Mouse (Mus musculus): Measurements from ENCODE around the gene Hbq1a. TPM values are rescaled to one million over a fixed set of nuclear protein-coding genes. Genes with fewer than 3 reads are reported as not detected.

The Hbq1a gene
- not detected for polyA plus RNA-seq (2014; fragmentation: Illumina TruSeq; extraction: RNeasy Lipid Tissue Mini Kit (QIAGEN cat#74804); ENCODE audit: low read depth, low replicate concordance)

GRCm38 (mm10) chr11:32299865-32300264 is at the start of gene Hbq1a:
Gene Hbq1a (plus strand): TSS chr11:32300069.

DNA sequence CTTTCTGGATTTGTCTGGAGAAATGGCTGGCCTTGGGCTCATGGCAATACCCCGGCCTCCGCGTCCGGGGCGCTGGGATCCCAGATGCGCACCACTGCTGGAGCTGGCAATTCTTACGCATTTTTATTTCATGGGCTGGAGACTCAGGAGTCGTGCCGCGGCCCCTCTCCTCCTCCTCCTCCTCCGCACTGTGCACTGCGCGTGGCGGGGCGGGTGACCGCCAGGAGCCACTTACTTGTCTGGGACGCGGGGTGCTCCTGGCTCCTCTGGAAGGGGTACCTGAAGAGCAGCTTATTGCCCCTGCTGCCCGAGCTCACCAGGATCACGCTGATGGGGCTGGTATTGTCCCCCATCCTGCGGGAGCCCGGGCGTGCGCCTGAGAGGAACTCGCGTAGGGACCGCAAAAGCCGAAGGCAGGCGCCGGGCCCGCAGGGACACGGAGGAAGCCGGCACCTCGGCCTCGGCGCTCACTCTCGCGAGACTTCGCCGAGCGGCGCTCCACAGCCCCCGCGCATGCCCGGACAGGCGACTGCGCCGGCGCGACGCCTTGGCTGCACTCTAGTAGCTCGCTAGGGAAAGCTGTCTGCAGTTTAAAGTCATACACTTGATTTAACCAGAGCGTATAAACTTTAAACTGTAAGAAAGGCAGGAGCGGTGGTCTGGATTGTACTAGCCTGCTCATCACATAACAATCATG is 32.5 kb upstream of the Hbq1a start, which contains the start of gene Nprl3:
Nprl3 (minus strand) TSS at position 520 of the 697 bp plus-strand sequence.

DNA sequence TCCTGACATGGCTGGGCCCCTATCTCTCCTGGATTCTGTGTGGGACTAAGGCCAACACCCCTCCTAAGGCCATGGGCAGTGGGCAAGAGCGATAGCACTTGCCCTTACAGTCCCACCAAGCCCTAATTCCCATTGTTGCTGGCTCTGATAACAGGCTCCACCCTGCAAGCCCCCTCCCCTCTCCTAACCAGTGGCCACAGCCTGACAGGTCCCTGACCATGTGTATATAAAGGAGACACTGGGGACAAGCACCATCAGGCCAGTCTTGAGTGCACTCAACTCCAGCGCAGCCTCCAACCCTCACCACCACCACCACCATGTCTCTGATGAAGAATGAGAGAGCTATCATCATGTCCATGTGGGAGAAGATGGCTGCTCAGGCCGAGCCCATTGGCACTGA is 23.5 kb upstream of the Hbq1a start, which contains the start of gene Hba-x:
Hba-x (plus strand) TSS at position 54 of the 400 bp plus-strand sequence.

GRCm38 (mm10) chr11:32283091-32283777 is 16.6 kb upstream of the Hbq1a start, which contains the start of gene Hba-a1:
Gene Hba-a1 (plus strand): TSS chr11:32283511.

DNA sequence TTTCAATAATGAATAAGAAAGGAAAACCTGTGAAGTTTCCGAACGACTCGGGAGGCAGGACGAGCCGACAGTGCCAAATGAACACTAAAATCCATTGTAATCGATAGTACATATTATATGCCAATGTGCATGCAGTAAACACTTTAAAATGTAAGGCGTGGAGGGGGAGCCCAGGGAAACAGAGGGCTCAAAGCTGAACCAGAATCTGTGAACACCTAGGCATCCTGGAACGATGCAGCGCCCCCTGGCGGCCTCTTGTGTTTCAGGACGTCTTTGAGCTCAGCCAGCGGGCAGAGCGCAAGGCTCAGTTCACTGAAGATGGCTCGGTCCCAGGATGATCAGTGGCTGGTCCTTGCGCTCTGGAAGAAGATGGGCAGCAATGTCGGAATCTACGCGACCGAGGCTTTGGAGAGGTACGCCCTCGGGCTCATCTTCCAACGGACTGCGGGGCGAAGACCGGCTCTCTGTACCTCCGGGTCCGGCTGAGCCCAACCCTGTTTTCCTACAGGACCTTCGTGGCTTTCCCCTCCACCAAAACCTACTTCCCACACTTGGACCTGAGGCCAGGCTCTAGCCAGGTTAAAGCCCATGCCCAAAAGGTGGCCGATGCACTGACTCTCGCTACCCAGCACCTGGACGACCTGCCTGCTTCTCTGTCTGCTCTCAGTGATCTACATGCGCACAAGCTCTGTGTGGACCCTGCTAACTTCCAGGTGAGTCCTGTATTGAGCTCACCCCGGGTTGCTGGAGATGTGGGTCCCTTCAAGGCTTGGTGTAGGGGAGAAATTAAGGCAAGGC is 13.0 kb upstream of the Hbq1a start, which contains the start of gene Hbq1b:
Hbq1b (plus strand) TSS at position 271 of the 798 bp plus-strand sequence.

DNA sequence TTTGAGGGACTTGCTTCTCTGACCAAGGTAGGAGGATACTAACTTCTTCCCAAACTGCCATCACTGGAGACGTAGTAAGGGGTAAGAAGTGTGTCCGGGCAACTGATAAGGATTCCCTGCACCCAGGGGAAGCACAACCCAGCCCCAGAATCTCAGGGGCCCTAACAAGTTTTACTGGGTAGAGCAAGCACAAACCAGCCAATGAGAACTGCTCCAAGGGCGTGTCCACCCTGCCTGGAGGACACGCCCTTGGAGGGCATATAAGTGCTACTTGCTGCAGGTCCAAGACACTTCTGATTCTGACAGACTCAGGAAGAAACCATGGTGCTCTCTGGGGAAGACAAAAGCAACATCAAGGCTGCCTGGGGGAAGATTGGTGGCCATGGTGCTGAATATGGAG is 3.7 kb upstream of the Hbq1a start, which contains the start of gene Hba-a2:
Hba-a2 (plus strand) TSS at position 287 of the 400 bp plus-strand sequence.

DNA sequence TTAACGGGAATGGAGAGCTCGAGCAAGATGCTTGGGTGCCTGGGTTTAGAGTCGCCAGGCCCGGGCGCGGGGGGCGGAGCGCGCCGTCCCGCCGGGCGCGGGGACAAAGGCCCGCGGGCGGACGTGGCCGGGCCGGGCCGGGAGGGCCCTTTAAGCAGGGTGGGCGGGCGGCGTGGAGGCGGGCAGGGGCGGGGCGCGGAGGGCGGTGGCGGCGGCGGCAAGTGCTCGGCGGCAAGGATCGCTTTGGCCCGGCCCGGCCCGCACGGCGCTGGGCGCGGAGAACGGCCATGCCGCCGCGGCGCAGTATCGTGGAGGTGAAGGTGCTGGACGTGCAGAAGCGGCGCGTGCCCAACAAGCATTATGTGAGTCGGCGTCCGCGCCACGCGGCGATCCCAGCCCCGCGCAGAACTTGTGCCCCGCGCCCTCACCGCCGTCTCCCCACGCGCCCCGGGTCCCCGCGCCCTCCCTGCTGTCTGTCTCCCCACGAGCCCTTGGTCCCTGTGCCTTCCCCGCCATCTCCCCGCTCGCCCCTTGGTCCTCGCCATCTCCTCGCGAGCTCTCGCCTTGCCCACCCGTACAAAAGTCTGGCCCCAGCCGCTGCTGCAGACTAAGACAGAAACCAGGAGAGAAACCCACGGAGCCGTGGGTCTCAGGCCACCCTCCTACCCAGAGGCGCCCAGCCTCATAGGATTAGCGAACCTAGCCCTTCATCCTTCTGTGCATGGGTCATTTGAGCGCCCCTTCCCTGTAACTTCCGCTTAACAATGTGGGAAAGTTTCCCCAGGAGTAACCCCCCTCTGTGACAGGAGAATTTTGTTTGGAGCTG is 48.0 kb downstream of the Hbq1a start, which contains the start of gene Sh3pxd2b:
Sh3pxd2b (plus strand) TSS at position 214 of the 826 bp plus-strand sequence.

Other genes starting within 250 kb of the Hbq1a start
- 0.70 TPM for gene Il9r, start 99.8 kb upstream of the Hbq1a start, polyA plus RNA-seq (2014; fragmentation: Illumina TruSeq; extraction: RNeasy Lipid Tissue Mini Kit (QIAGEN cat#74804); ENCODE audit: low read depth, low replicate concordance)
- 3.6 TPM for gene Snrnp25, start 94.7 kb upstream of the Hbq1a start, polyA plus RNA-seq (2014; fragmentation: Illumina TruSeq; extraction: RNeasy Lipid Tissue Mini Kit (QIAGEN cat#74804); ENCODE audit: low read depth, low replicate concordance)
- 0.04 TPM for gene Rhbdf1, start 77.8 kb upstream of the Hbq1a start, polyA plus RNA-seq (2014; fragmentation: Illumina TruSeq; extraction: RNeasy Lipid Tissue Mini Kit (QIAGEN cat#74804); ENCODE audit: low read depth, low replicate concordance)
- gene Mpg, start 73.6 kb upstream of the Hbq1a start, polyA plus RNA-seq (2014; fragmentation: Illumina TruSeq; extraction: RNeasy Lipid Tissue Mini Kit (QIAGEN cat#74804); ENCODE audit: low read depth, low replicate concordance), result 4.5 TPM
- gene Nprl3, start 32.4 kb upstream of the Hbq1a start, polyA plus RNA-seq (2014; fragmentation: Illumina TruSeq; extraction: RNeasy Lipid Tissue Mini Kit (QIAGEN cat#74804); ENCODE audit: low read depth, low replicate concordance), result 8.3 TPM
- not detected for gene Hba-x, start 23.7 kb upstream of the Hbq1a start, polyA plus RNA-seq (2014; fragmentation: Illumina TruSeq; extraction: RNeasy Lipid Tissue Mini Kit (QIAGEN cat#74804); ENCODE audit: low read depth, low replicate concordance)
- gene Hba-a1, start 16.6 kb upstream of the Hbq1a start, polyA plus RNA-seq (2014; fragmentation: Illumina TruSeq; extraction: RNeasy Lipid Tissue Mini Kit (QIAGEN cat#74804); ENCODE audit: low read depth, low replicate concordance), result 15.4 TPM
- gene Hbq1b, start 13.1 kb upstream of the Hbq1a start, polyA plus RNA-seq (2014; fragmentation: Illumina TruSeq; extraction: RNeasy Lipid Tissue Mini Kit (QIAGEN cat#74804); ENCODE audit: low read depth, low replicate concordance), result not detected
- gene Hba-a2, start 3.6 kb upstream of the Hbq1a start, polyA plus RNA-seq (2014; fragmentation: Illumina TruSeq; extraction: RNeasy Lipid Tissue Mini Kit (QIAGEN cat#74804); ENCODE audit: low read depth, low replicate concordance), result not detected
- gene Sh3pxd2b, start 47.8 kb downstream of the Hbq1a start, polyA plus RNA-seq (2014; fragmentation: Illumina TruSeq; extraction: RNeasy Lipid Tissue Mini Kit (QIAGEN cat#74804); ENCODE audit: low read depth, low replicate concordance), result 0.15 TPM
- gene Ubtd2, start 155.3 kb downstream of the Hbq1a start, polyA plus RNA-seq (2014; fragmentation: Illumina TruSeq; extraction: RNeasy Lipid Tissue Mini Kit (QIAGEN cat#74804); ENCODE audit: low read depth, low replicate concordance), result 30.1 TPM
- gene Efcab9, start 232.0 kb downstream of the Hbq1a start, polyA plus RNA-seq (2014; fragmentation: Illumina TruSeq; extraction: RNeasy Lipid Tissue Mini Kit (QIAGEN cat#74804); ENCODE audit: low read depth, low replicate concordance), result 619 TPM
- gene Stk10, start 233.2 kb downstream of the Hbq1a start, polyA plus RNA-seq (2014; fragmentation: Illumina TruSeq; extraction: RNeasy Lipid Tissue Mini Kit (QIAGEN cat#74804); ENCODE audit: low read depth, low replicate concordance), result 7.6 TPM

Measured in testis, adult 10 weeks (tissue).